Mouse (Mus musculus): ENCODE results near the gene Dtd2.

DNA sequence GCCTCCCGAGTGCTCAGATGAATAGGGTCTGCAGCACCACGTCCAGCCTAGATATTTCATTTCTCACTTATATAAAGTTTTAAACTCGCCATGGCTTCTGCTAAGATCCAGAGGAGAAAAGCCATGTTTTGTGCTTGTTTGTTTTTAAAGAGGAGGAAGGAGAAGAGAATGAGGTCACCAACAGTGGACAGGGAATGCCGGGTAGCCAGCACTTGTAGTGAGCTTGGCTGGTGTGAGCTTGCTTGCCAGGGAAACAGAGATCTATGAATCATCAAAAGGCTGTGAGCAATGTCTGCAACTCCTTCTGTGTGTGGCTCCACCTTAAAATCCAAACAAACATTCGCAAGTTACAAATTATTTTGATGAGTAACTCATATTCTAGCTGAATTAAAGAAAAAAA lies 17.8 kb downstream of the Dtd2 start:
- TF ChIP-seq CTCF (IDR thresholded peaks at IDR 0.05; ENCODE audit: low read depth) (no peak), EP300 (IDR thresholded peaks at IDR 0.05; ENCODE audit: low read depth) (no peak)
